ENCODE assay signal across 23 mouse cellular contexts in genomic region chr5:141591246-141591645, GRCm38 (mm10).
"Had no signal": no experiment of that assay in that cellular context is flagged by ENCODE, and none has a peak within 500 bp of the region (broad histone marks: within the 10 kb centered on the region; RNA-seq: fewer than 3 reads in every experiment).

No protein-coding gene starts in this region.

- H3K27ac ChIP-seq: gastrocnemius, adult 2 months; heart, embryonic 10.5 days; hindbrain, embryonic 10.5 days; hindbrain, embryonic 12.5 days; intestine, embryonic 15.5 days; layer of hippocampus, adult 2 months; left cerebral cortex, adult 2 months; limb, embryonic 10.5 days; limb, embryonic 12.5 days; liver, embryonic 13.5 days; liver, embryonic 15.5 days had no signal

- DNase-seq: gastrocnemius, adult 2 months; gastrocnemius, postnatal 10 days; gastrocnemius, postnatal 25 days; heart, adult 18-20 months; heart, postnatal 10 days; heart, postnatal 4 days; kidney, postnatal 10 days; liver; liver, embryonic 13.5 days had no signal

- H3K4me1 ChIP-seq: heart, embryonic 10.5 days; heart, embryonic 12.5 days; hindbrain, embryonic 10.5 days; hindbrain, embryonic 12.5 days; intestine, embryonic 15.5 days; limb, embryonic 10.5 days; limb, embryonic 12.5 days; liver, embryonic 13.5 days; liver, embryonic 15.5 days had no signal

- H3K36me3 ChIP-seq: heart, embryonic 10.5 days; heart, embryonic 12.5 days; hindbrain, embryonic 10.5 days; hindbrain, embryonic 12.5 days; intestine, embryonic 15.5 days; limb, embryonic 10.5 days; limb, embryonic 12.5 days; liver, embryonic 13.5 days; liver, embryonic 15.5 days had no signal

- H3K9me3 ChIP-seq: heart, embryonic 10.5 days; heart, embryonic 12.5 days; hindbrain, embryonic 10.5 days; hindbrain, embryonic 12.5 days; intestine, embryonic 15.5 days; limb, embryonic 10.5 days; limb, embryonic 12.5 days; liver, embryonic 15.5 days had no signal

- H3K4me2 ChIP-seq: heart, embryonic 12.5 days; hindbrain, embryonic 12.5 days; intestine, embryonic 15.5 days; limb, embryonic 12.5 days; liver, embryonic 11.5 days; liver, embryonic 13.5 days; liver, embryonic 15.5 days had no signal

- ATAC-seq: hindbrain, embryonic 16.5 days; inflammation-experienced regulatory T-cells, adult 6 months; intestine, embryonic 15.5 days; intestine, postnatal 0 days had no signal

- H3K27me3 ChIP-seq: heart, embryonic 12.5 days; hindbrain, embryonic 12.5 days; intestine, embryonic 15.5 days; limb, embryonic 12.5 days; liver, embryonic 13.5 days; liver, embryonic 15.5 days had no signal

- H3K4me3 ChIP-seq: gastrocnemius, adult 2 months; heart, embryonic 10.5 days; heart, embryonic 12.5 days; hindbrain, embryonic 10.5 days; hindbrain, embryonic 12.5 days; intestine, embryonic 15.5 days; layer of hippocampus, adult 2 months; left cerebral cortex, adult 2 months; limb, embryonic 10.5 days; limb, embryonic 12.5 days; liver, embryonic 13.5 days; liver, embryonic 15.5 days had no signal

- H3K9ac ChIP-seq: heart, embryonic 12.5 days; hindbrain, embryonic 12.5 days; intestine, embryonic 15.5 days; limb, embryonic 12.5 days; liver, embryonic 13.5 days; liver, embryonic 15.5 days had no signal
